Comparison of ENCODE assay signal across 8 mouse cellular contexts in genomic region chrX:57338371-57339211, GRCm38 (mm10). TPM values are rescaled to one million over a fixed set of nuclear protein-coding genes. Genes with fewer than 3 reads are reported as not detected.
A peak's percentile ranks its signal among the peaks of the same experiment; 100 is the strongest.
DNase-seq lines count a peak whose midpoint lies in the region; ATAC-seq and TF ChIP-seq lines count a peak whose summit lies in the region.
"Had no signal": no experiment of that assay in that cellular context is flagged by ENCODE, and none has a peak within 500 bp of the region (broad histone marks: within the 10 kb centered on the region; RNA-seq: fewer than 3 reads in every experiment).

TSS of gene Arhgef6 (minus strand) at chrX:57338729.

- no peaks in the 10 kb centered on the region for H3K9me3 ChIP-seq in lung, embryonic 14.5 days (ENCODE audit: low read depth, low read length)
- no peaks in the 10 kb centered on the region for H3K9me3 ChIP-seq in hindbrain, embryonic 12.5 days (replicated peaks)
- H3K9me3 ChIP-seq: embryonic facial prominence, embryonic 12.5 days had no signal

- no peak within 1 kb of the TSS for H3K9ac ChIP-seq in lung, embryonic 14.5 days
- H3K9ac ChIP-seq in hindbrain, embryonic 12.5 days, result no peak within 1 kb of the TSS
- H3K9ac ChIP-seq: embryonic facial prominence, embryonic 12.5 days had no signal

- TF ChIP-seq CTCF in lung, embryonic 14.5 days (IDR thresholded peaks at IDR 0.05; ENCODE audit: low read depth), result no peak

- no peak within 1 kb of the TSS for H3K27ac ChIP-seq in lung, embryonic 14.5 days (ENCODE audit: low read depth)
- H3K27ac ChIP-seq in hindbrain, embryonic 12.5 days, result no peak within 1 kb of the TSS
- H3K27ac ChIP-seq: embryonic facial prominence, embryonic 12.5 days had no signal

- 40% methylated on average over 18 of the region's 18 CpGs for WGBS in lung, embryonic 14.5 days
- WGBS in hindbrain, embryonic 12.5 days, result 73% methylated on average over 18 of the region's 18 CpGs

- no peaks in the 10 kb centered on the region for H3K36me3 ChIP-seq in lung, embryonic 14.5 days (ENCODE audit: insufficient read depth)
- H3K36me3 ChIP-seq in hindbrain, embryonic 12.5 days, result no peaks in the 10 kb centered on the region
- H3K36me3 ChIP-seq: embryonic facial prominence, embryonic 12.5 days had no signal

- 0 out of 2 replicates have a peak within 1 kb of the TSS, but pooled peaks have one; percentile 23 for H3K4me2 ChIP-seq in lung, embryonic 14.5 days
- H3K4me2 ChIP-seq in hindbrain, embryonic 12.5 days (replicated peaks), result no peak within 1 kb of the TSS
- H3K4me2 ChIP-seq: embryonic facial prominence, embryonic 12.5 days had no signal

- ATAC-seq in lung, embryonic 14.5 days (ENCODE audit: insufficient read depth), result no peak; the same call in 1 of the 2 replicates
- ATAC-seq in neutrophil, adult 5-6 weeks (ENCODE audit: extremely low read depth, insufficient number of reproducible peaks, low FRiP score, poor library complexity, severe bottlenecking), result peak; percentile 58; the same call in 1 of the 2 replicates
- no peak for ATAC-seq in hindbrain, embryonic 12.5 days (ENCODE audit: low FRiP score)

- no peaks in the 10 kb centered on the region for H3K27me3 ChIP-seq in lung, embryonic 14.5 days (ENCODE audit: insufficient read depth, low read length)
- H3K27me3 ChIP-seq in hindbrain, embryonic 12.5 days, result no peaks in the 10 kb centered on the region
- H3K27me3 ChIP-seq: embryonic facial prominence, embryonic 12.5 days had no signal

- DNase-seq in lung, embryonic 14.5 days, result peak; percentile 19
- no peak for DNase-seq in lung, postnatal 25 days (ENCODE audit: low spot score)
- no peak for DNase-seq in adrenal gland, postnatal 4 days (ENCODE audit: low spot score in 2 of 2)
- DNase-seq in gastrocnemius, postnatal 4 days (ENCODE audit: low spot score in 2 of 2), result peak in 1 of 2 experiments; percentile 21
- DNase-seq in layer of hippocampus, postnatal 10 days (ENCODE audit: low spot score in 2 of 2), result peak; percentile 14 to 15

- no peaks in the 10 kb centered on the region for H3K4me1 ChIP-seq in lung, embryonic 14.5 days (ENCODE audit: insufficient read depth)
- H3K4me1 ChIP-seq in hindbrain, embryonic 12.5 days, result no peaks in the 10 kb centered on the region
- H3K4me1 ChIP-seq: embryonic facial prominence, embryonic 12.5 days had no signal

- no peak within 1 kb of the TSS for H3K4me3 ChIP-seq in lung, embryonic 14.5 days (ENCODE audit: low read depth, low read length)
- no peak within 1 kb of the TSS for H3K4me3 ChIP-seq in hindbrain, embryonic 12.5 days
- H3K4me3 ChIP-seq: embryonic facial prominence, embryonic 12.5 days had no signal

RNA-seq across cellular contexts. Expression of gene Arhgef6, which starts in this region (rescaled TPM):
- 19.4 and 27.9 TPM in 2 replicates for polyA plus RNA-seq in lung, embryonic 14.5 days (2014; fragmentation: Nextera tagmentation; extraction: Ambion mirVana)
- 10 to 100 TPM; 35.8 to 38.8 TPM for total RNA-seq in adrenal gland, postnatal 4 days (2021)
- total RNA-seq in gastrocnemius, postnatal 4 days (2021), result 10 to 100 TPM; 50.6 to 51.9 TPM
- 10 to 100 TPM; 22.0 to 23.3 TPM for total RNA-seq in layer of hippocampus, postnatal 10 days (2021)
- 141 and 151 TPM in 2 replicates for total RNA-seq in neutrophil, adult 5-6 weeks (2017)
- 9.3 and 10.9 TPM in 2 replicates for polyA plus RNA-seq in hindbrain, embryonic 12.5 days (2016; fragmentation: Nextera tagmentation; extraction: Ambion mirVana)

Comparison
In these comparisons a context has a peak if more than half of its experiments do, and no peak if none do; other contexts are left out.
1. DNase-seq: peak in lung, embryonic 14.5 days (single experiment) and layer of hippocampus, postnatal 10 days (2 of 2); none in lung, postnatal 25 days (single experiment) and adrenal gland, postnatal 4 days (0 of 2).